Mouse (Mus musculus): Measurements from ENCODE around the gene Gm10100. TPM values are rescaled to one million over a fixed set of nuclear protein-coding genes. Genes with fewer than 3 reads are reported as not detected.
"Not testable (repeated sequence)": the region's sequence is repeated elsewhere in the genome, so short reads cannot be mapped to it uniquely, and the experiment has no call there.

The Gm10100 gene
- not detected for total RNA-seq (2021)
- long read RNA-seq, experiment 1: 0 reads
- long read RNA-seq, experiment 2: 0 reads

GRCm38 (mm10) chr10:77726186-77726585 lies at the start of gene Gm10100:
Gene Gm10100, plus strand, starts transcription at chr10:77726486.
- no peak for DNase-seq (ENCODE audit: low spot score in 2 of 2)

GRCm38 (mm10) chr10:77677562-77677961 lies 48.7 kb upstream of the Gm10100 start:
- no peak for DNase-seq (ENCODE audit: low spot score in 2 of 2)

GRCm38 (mm10) chr10:77682994-77683393 lies 43.3 kb upstream of the Gm10100 start:
- peak; percentile 14 to 39 for DNase-seq (ENCODE audit: low spot score in 2 of 2)

GRCm38 (mm10) chr10:77684181-77684580 lies 42.1 kb upstream of the Gm10100 start:
- DNase-seq (ENCODE audit: low spot score in 2 of 2): no peak

- no peak for DNase-seq (ENCODE audit: low spot score in 2 of 2)
These were observed 40.2 kb upstream of the Gm10100 start, which contains the start of gene Tspear for GRCm38 (mm10) chr10:77685895-77686664. Gene Tspear, plus strand, starts transcription at chr10:77686569.

DNA sequence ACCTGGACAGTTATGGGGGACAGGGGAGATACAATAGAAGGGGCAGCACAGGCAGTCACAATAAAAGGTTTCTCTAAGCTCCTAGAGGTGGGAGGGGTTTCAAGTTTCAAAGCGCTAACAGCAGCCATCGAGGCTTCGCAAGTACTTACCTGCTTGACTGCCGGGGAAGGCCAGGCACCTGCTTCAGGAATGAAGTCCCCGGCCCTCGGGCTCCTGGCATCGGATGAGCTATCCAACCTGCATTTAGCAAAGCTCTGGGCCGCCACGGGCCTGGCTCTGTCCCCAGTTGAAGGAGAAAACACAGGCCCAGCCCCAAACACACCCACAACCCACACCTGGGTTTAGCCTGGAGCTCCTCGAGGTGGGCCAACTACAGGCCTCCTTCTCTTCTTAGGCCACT lies 39.3 kb upstream of the Gm10100 start:
- DNase-seq (ENCODE audit: low spot score in 2 of 2): no peak

DNA sequence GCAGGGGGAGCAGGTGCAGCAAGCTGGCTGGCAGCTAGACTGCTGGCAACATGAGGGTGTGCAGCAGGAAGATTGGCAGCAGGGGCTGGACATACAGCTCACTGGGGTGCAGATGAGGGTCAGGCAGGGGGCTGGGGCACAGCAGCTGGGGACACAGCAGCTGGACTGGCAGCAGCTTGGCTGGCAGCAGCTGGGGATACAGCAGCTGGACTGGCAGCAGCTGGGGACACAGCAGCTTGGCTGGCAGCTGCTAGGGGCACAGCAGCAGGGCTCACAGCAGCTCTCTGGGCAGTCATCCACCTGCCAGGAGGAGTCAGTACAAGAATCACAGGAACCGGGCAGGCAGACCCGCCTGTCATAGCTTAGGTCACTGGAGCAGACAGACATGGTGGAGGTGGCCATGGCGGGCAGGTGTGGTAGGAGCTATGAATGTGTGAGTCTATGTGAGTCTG lies 35.9 kb upstream of the Gm10100 start, which contains the start of gene Gm19402:
Gm19402 (minus strand) TSS at position 402 of the 452 bp plus-strand sequence.
- not testable (repeated sequence) for DNase-seq (ENCODE audit: low spot score in 2 of 2)

GRCm38 (mm10) chr10:77697133-77697532 lies 29.2 kb upstream of the Gm10100 start, which contains the start of gene Gm9508:
Gene Gm9508, minus strand, starts transcription at chr10:77697233.
- no peak for DNase-seq (ENCODE audit: low spot score in 2 of 2)

- no peak for DNase-seq (ENCODE audit: low spot score in 2 of 2)
These were observed 20.0 kb upstream of the Gm10100 start, which contains the start of gene Gm10272 for GRCm38 (mm10) chr10:77706326-77706725. Gene Gm10272, plus strand, starts transcription at chr10:77706626.

DNA sequence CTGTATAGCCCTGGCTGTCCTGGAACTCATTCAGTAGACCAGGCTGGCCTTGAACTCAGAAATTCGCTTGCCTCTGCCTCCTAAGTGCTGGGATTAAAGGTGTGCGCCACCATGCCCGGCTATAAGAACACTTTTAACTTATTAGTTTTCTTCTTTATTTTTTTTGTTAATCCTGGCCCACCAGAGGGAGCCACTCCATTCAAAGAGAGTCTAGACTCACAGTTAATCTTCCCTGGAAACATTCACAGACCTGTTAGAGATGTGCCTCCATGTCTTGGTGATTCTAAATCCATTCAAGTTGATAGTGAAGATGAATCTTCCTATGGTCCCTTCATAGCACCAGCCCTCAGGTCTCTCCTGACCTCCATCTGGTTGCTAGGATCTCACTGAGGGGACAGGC lies 16.5 kb upstream of the Gm10100 start:
- no peak for DNase-seq (ENCODE audit: low spot score in 2 of 2)

- DNase-seq (ENCODE audit: low spot score in 2 of 2): not testable (repeated sequence)
These were observed 15.1 kb upstream of the Gm10100 start, which contains the start of gene Gm10024 for GRCm38 (mm10) chr10:77711157-77711556. Gene Gm10024, plus strand, starts transcription at chr10:77711457.

DNA sequence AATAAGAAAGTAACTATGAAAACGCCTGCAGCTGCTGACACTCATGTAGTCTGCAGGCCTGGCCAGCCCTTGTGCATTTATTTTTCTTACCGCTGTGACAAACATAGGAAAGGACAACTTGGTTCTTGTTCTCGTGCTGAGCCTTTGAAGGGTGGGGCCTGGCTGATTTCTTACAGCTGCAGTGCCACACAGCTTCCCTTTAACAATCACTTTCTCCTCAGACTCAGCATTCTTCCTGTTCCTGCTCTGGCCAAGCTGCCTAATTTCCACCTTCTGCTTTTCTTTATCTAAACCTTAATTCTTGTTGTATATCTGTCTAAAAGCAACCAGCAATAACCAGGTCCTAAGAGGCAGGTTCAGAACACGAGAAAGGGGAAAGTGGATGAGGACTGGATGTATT lies 12.6 kb upstream of the Gm10100 start:
- DNase-seq (ENCODE audit: low spot score in 2 of 2): no peak

GRCm38 (mm10) chr10:77715507-77715906 lies 10.8 kb upstream of the Gm10100 start, which contains the start of gene Gm10142:
Gene Gm10142, plus strand, starts transcription at chr10:77715807.
- DNase-seq (ENCODE audit: low spot score in 2 of 2): no peak

- DNase-seq (ENCODE audit: low spot score in 2 of 2): not testable (repeated sequence)
These were observed 6.0 kb upstream of the Gm10100 start, which contains the start of gene Krtap12-1 for GRCm38 (mm10) chr10:77720299-77720698. Gene Krtap12-1, plus strand, starts transcription at chr10:77720599.

DNA sequence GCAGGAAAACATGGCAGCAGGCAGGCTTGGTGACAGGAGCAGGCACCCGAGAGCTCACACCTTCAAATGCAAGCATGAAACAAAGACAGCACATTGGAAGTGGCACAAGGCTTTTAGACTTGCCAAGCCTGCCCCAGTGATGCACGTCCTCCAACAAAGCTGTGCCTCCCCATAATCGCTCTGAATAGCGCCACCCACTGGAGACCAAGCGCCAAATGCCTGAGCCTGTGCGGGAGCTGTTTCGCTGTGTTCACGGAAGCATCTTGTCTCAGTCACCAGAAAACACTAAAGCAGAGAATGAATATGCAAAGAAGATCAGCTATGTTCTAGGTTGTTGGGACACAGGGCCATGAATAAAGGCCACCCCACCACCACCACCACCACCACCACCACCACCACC lies 1.4 kb upstream of the Gm10100 start:
- no peak for DNase-seq (ENCODE audit: low spot score in 2 of 2)

GRCm38 (mm10) chr10:77728280-77728679 lies 2.0 kb downstream of the Gm10100 start:
- DNase-seq (ENCODE audit: low spot score in 2 of 2): no peak

GRCm38 (mm10) chr10:77729241-77729640 lies 3.0 kb downstream of the Gm10100 start:
- no peak for DNase-seq (ENCODE audit: low spot score in 2 of 2)

DNA sequence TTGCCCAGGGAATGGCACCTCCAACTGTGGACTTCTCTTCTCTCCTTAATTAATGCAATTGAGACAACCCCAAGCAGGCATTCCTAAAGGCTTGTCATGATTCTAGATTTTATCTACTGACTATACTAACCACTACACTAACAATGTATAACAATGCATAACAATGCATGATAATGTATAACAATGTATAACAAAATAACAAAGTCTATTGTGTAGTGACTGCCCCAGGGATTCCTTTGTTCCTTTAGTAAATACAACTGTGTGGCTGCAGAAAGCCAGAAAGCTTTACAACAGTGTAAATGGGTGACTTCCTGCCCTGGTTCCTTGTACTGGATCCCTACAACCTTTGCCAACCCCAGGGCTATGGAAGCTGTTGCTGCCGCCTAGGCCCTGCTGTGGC lies 9.6 kb downstream of the Gm10100 start:
- DNase-seq (ENCODE audit: low spot score in 2 of 2): no peak

GRCm38 (mm10) chr10:77738929-77739328 lies 12.6 kb downstream of the Gm10100 start:
- DNase-seq (ENCODE audit: low spot score in 2 of 2): no peak

DNA sequence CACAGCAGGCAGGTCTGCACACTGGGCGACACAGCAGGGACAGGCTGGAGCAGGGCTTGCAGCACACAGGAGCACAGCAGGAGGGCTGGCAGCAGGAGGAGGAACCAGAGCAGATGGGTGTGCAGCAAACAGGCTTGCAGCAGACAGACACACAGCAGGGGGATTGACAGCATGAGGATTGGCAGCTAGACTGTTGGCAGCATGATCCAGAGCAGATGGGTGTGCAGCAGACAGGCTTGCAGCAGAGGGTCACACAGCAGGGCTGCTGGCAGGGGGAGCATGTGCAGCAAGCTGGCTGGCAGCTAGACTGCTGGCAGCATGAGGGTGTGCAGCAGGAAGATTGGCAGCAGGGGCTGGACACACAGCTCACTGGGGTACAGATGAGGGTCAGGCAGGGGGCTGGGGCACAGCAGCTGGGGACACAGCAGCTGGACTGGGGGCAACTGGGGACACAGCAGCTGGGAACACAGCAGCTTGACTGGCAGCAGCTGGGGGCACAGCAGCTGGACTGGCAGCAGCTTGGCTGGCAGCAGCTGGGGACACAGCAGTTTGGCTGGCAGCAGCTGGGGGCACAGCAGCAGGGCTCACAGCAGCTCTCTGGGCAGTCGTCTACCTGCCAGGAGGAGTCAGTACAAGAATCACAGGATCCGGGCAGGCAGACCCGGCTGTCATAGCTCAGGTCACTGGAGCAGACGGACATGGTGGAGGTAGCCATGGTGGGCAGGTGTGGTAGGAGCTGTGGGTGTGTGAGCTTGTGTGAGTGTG lies 15.8 kb downstream of the Gm10100 start, which contains the start of gene Gm18596:
Gm18596 (minus strand) TSS at position 715 of the 765 bp plus-strand sequence.
- not testable (repeated sequence) for DNase-seq (ENCODE audit: low spot score in 2 of 2)

- not testable (repeated sequence) for DNase-seq (ENCODE audit: low spot score in 2 of 2)
These were observed 24.4 kb downstream of the Gm10100 start for GRCm38 (mm10) chr10:77750686-77751085.
